Comparison of ENCODE assay signal across 8 mouse cellular contexts in the genomic region with DNA sequence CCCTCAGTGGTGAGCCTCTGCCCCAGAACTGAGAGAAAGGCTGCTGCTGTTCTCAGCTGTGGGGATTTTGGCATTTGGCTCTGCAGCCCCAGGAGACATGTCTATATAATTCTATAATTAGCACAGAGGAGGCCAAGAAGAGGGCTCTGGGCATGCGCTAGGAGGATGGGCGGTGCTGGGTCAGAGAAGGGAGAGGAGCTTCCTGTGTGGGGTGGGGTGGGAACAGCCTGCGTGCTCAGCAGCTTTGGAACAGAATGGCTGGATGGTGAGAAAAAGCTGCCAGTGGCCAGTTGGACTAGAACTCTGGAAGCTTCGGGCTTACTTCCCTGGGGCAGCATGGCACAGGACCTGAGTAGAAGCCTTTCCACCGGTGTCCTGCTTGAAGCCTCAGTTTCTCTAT. TPM values are rescaled to one million over a fixed set of nuclear protein-coding genes. Genes with fewer than 3 reads are reported as not detected.
DNase-seq lines count a peak whose midpoint lies in the region.

No protein-coding gene starts in this region.

- DNase-seq in spleen, adult 18-20 months, result peak; percentile 67 to 68
- DNase-seq in spleen, adult 12 weeks (ENCODE audit: low spot score), result no peak
- DNase-seq in c-Kit-positive CD71-positive TER-119-positive erythroid progenitor cells, embryonic 14.5 days (ENCODE audit: low spot score), result peak; percentile 39
- peak; percentile 89 to 91 for DNase-seq in heart, postnatal 10 days
- DNase-seq in liver, result peak; percentile 76
- peak; percentile 52 for DNase-seq in naive thymus-derived CD4-positive, alpha-beta T cell, adult 2 months (ENCODE audit: low read depth)
- DNase-seq in layer of hippocampus, adult 18-20 months (ENCODE audit: low spot score in 2 of 2), result no peak
- no peak for DNase-seq in right cerebral cortex, postnatal 25 days

- intact Hi-C loops in heart, postnatal 10 days (cut with DNase I), result no loop called here

RNA-seq across cellular contexts. Expression of a gene that starts 12.6 kb away (rescaled TPM):
- 100 to 1,000 TPM; 151 to 166 TPM for total RNA-seq in heart, postnatal 10 days (2021)
- 100 to 1,000 TPM; 682 to 695 TPM for total RNA-seq in layer of hippocampus, adult 18-20 months (2021)

RNA-seq across cellular contexts. Expression of a gene that starts 33.0 kb away (rescaled TPM):
- total RNA-seq in heart, postnatal 10 days (2021), result 10 to 100 TPM; 39.6 to 41.5 TPM
- total RNA-seq in layer of hippocampus, adult 18-20 months (2021), result 10 to 100 TPM; 32.9 to 37.4 TPM

RNA-seq across cellular contexts. Expression of a gene that starts 33.0 kb away (rescaled TPM):
- 10 to 100 TPM; 29.1 to 32.7 TPM for total RNA-seq in heart, postnatal 10 days (2021)
- 10 to 100 TPM; 54.9 to 58.5 TPM for total RNA-seq in layer of hippocampus, adult 18-20 months (2021)

Comparison
In these comparisons a context has a peak if more than half of its experiments do, and no peak if none do; other contexts are left out.
1. DNase-seq: peak in spleen, adult 18-20 months (2 of 2), c-Kit-positive CD71-positive TER-119-positive erythroid progenitor cells, embryonic 14.5 days (single experiment), heart, postnatal 10 days (2 of 2), liver (single experiment) and naive thymus-derived CD4-positive, alpha-beta T cell, adult 2 months (single experiment); none in spleen, adult 12 weeks (single experiment), layer of hippocampus, adult 18-20 months (0 of 2) and right cerebral cortex, postnatal 25 days (single experiment).
2. RNA of a gene that starts 12.6 kb away (total RNA-seq): 682 to 695 TPM in layer of hippocampus, adult 18-20 months; 151 to 166 TPM in heart, postnatal 10 days; every median in the first group is over 4 times any median in the second.